Mouse (Mus musculus) testis, adult 2 months (tissue): ENCODE results near the gene Erc2. TPM values are rescaled to one million over a fixed set of nuclear protein-coding genes. Genes with fewer than 3 reads are reported as not detected.

Source experiments
- H3K27ac ChIP-seq: fragments of 200-500 bp; 2 replicates; pipeline ENCODE4 v1.5.1; 2012; ENCODE audit warnings: low read depth, low read length; ENCODE audit not compliant: control insufficient read depth, insufficient read depth
- H3K27me3 ChIP-seq: fragments of 200-500 bp; 2 replicates; pipeline ENCODE4 v1.6.1; 2012; ENCODE audit warnings: mild to moderate bottlenecking, low read length, moderate library complexity; ENCODE audit not compliant: control insufficient read depth, insufficient read depth
- H3K36me3 ChIP-seq: fragments of 200-500 bp; 2 replicates; pipeline ENCODE4 v1.6.1; 2012; ENCODE audit warnings: mild to moderate bottlenecking, low read length; ENCODE audit not compliant: control insufficient read depth, insufficient read depth
- H3K4me1 ChIP-seq: fragments of 200-500 bp; 2 replicates; pipeline ENCODE4 v1.6.1; 2012; ENCODE audit warnings: low read length; ENCODE audit not compliant: control insufficient read depth, insufficient read depth
- H3K4me3 ChIP-seq: fragments of 200-500 bp; 2 replicates; pipeline ENCODE4 v1.5.1; 2012; ENCODE audit warnings: low read depth, mild to moderate bottlenecking, low read length, moderate library complexity, mixed read lengths; ENCODE audit not compliant: control insufficient read depth
- CTCF ChIP-seq: fragments of 200-500 bp; IDR thresholded peaks from 2 replicates; pipeline ENCODE4 v1.5.1; 2012; ENCODE audit warnings: low read depth, mild to moderate bottlenecking, inconsistent platforms, low read length, moderate library complexity; ENCODE audit not compliant: control insufficient read depth, insufficient read depth, insufficient replicate concordance
- POLR2A ChIP-seq: fragments of 200-500 bp; IDR thresholded peaks from 2 replicates; pipeline ENCODE4 v1.6.1; 2012; ENCODE audit warnings: low read depth, mild to moderate bottlenecking, inconsistent platforms, low read length, moderate library complexity; ENCODE audit not compliant: control insufficient read depth
- polyA plus RNA-seq: library from polyadenylated mRNA; depleted of rRNA; stranded (reverse); fragments of >200 nt; gene quantifications from 2 replicates; pipeline ENCODE4 v1.2.3, GENCODE M21; 2012

Erc2 gene
- polyA plus RNA-seq, 1 experiment = 2.4 TPM

- Histone ChIP-seq H3K4me3 (no peak overlapping the region), H3K36me3 (no peaks in the 10 kb centered on the region), H3K27ac (no peak overlapping the region), H3K4me1 (no peaks in the 10 kb centered on the region), H3K27me3 (no peaks in the 10 kb centered on the region)
- TF ChIP-seq POLR2A (no peak), CTCF (no peak)
Measured at GRCm38 (mm10) chr14:28469696-28470095, 847.5 kb downstream of the Erc2 start.

GRCm38 (mm10) chr14:28470212-28470611 is 848.0 kb downstream of the Erc2 start:
- no peaks in the 10 kb centered on the region for H3K36me3 ChIP-seq
- no peak overlapping the region for H3K4me3 ChIP-seq
- H3K27me3 ChIP-seq = no peaks in the 10 kb centered on the region
- no peaks in the 10 kb centered on the region for H3K4me1 ChIP-seq
- no peak overlapping the region for H3K27ac ChIP-seq
- TF ChIP-seq POLR2A (no peak), CTCF (no peak)

DNA sequence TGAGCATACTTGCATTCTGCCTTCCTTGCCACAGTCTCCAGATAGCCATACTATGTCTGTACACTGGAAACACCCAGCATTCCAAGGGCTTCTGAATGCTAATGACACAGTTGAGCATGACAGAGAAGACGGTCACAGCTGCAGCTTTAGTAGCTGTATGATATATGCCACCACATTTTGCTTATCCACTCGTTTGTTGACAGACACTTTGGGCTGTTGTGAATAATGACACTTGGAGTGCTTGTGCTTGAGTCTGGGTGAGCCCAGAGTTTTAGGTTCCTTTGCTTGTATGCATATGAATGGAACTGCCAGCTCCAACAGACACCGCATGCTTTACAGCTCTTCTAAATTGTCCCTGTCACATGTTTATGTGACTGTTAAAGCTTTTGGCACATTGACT is 852.8 kb downstream of the Erc2 start:
- TF ChIP-seq POLR2A (no peak), CTCF (no peak)
- Histone ChIP-seq H3K36me3 (no peaks in the 10 kb centered on the region), H3K4me1 (no peaks in the 10 kb centered on the region), H3K27me3 (no peaks in the 10 kb centered on the region), H3K27ac (no peak overlapping the region), H3K4me3 (no peak overlapping the region)

DNA sequence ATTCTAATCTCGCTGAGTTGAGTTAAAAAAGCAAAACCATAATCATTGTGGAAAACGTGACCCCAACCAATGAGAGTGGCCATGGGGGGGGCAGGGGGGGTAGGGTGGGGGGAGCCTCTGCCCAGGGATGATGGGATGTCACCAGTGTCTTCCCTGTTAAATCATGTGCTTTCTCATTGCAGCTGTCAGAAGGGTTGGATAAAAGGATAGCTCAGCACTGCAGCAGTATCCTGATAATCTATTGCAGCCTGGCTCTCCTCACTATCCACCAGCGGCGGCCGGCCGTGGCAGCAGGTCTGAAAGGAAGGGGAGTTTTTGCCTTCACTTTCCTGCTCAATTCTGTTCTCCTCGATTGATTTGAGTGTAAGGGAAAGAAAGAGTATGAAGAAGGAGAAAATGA is 853.2 kb downstream of the Erc2 start:
- Histone ChIP-seq H3K27me3 (no peaks in the 10 kb centered on the region), H3K4me3 (no peak overlapping the region), H3K4me1 (no peaks in the 10 kb centered on the region), H3K36me3 (no peaks in the 10 kb centered on the region), H3K27ac (no peak overlapping the region)
- TF ChIP-seq CTCF = no peak

DNA sequence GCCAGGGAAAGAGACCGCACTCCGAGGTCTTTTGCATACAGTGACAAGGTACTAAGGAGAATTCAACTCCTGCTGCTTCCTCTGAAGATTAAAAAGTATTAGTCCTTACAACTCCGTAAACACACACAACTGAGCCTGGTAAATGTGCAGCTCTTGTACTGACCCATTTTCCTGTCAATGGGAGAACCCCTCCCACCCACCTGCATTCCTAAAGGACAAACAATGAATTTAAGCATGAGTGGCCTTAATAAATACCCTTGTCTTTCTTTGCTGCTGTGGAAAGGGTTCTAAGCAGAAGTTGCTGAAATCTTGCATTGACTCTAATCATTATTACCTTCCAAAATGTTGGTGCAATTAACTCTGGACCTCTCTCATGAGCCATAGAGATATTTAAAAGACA is 854.5 kb downstream of the Erc2 start:
- no peaks in the 10 kb centered on the region for H3K36me3 ChIP-seq
- no peak for TF ChIP-seq CTCF
- TF ChIP-seq POLR2A = no peak
- no peaks in the 10 kb centered on the region for H3K4me1 ChIP-seq
- no peaks in the 10 kb centered on the region for H3K27me3 ChIP-seq
- no peak overlapping the region for H3K27ac ChIP-seq
- no peak overlapping the region for H3K4me3 ChIP-seq

DNA sequence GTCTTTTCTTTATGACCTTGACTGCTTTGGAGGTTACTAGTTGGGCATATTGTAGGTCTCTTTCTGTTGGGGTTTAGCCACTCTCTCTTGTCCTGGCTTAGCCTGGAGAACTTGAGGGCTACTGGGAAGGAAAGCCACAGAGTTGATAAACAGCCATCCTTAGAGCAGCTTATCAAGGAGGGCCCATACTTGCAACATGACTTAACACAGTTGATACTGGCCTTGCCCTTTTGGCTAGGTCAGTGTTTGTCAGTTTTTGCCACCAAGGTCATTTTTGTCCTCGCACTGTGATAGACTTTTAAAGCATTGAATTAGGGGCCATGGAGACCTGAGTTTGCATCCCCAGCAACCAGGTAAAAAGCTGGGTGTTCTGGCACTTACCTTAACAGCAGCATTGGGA is 858.6 kb downstream of the Erc2 start:
- Histone ChIP-seq H3K4me1 (no peaks in the 10 kb centered on the region), H3K27me3 (no peaks in the 10 kb centered on the region), H3K36me3 (no peaks in the 10 kb centered on the region), H3K27ac (no peak overlapping the region), H3K4me3 (no peak overlapping the region)
- no peak for TF ChIP-seq CTCF
- TF ChIP-seq POLR2A = no peak

GRCm38 (mm10) chr14:28493806-28494205 is 871.6 kb downstream of the Erc2 start:
- Histone ChIP-seq H3K36me3 (no peaks in the 10 kb centered on the region), H3K27ac (no peak overlapping the region), H3K4me1 (no peaks in the 10 kb centered on the region), H3K4me3 (no peak overlapping the region), H3K27me3 (no peaks in the 10 kb centered on the region)
- TF ChIP-seq POLR2A = no peak
- TF ChIP-seq CTCF = no peak

DNA sequence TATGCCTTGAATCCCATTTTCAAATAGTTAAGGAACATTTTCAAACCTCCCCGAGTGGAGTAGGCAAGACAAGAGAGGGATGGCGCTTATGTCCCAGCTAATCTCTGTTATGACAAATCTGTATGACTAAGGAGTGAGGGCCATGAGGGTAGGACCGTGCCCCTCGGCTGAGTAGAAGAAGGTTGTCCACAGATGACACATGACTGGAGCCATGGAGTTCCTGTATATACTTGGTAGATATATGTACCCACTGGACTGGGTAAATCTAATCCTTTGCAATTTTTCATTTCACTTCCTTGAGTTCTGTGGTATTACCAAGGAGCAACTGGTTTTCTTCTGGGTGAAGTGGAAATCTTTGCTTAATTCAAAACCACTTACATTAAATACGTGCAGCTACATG is 872.0 kb downstream of the Erc2 start:
- no peaks in the 10 kb centered on the region for H3K36me3 ChIP-seq
- H3K4me1 ChIP-seq = no peaks in the 10 kb centered on the region
- H3K4me3 ChIP-seq = no peak overlapping the region
- TF ChIP-seq CTCF (no peak), POLR2A (no peak)
- no peak overlapping the region for H3K27ac ChIP-seq
- no peaks in the 10 kb centered on the region for H3K27me3 ChIP-seq

DNA sequence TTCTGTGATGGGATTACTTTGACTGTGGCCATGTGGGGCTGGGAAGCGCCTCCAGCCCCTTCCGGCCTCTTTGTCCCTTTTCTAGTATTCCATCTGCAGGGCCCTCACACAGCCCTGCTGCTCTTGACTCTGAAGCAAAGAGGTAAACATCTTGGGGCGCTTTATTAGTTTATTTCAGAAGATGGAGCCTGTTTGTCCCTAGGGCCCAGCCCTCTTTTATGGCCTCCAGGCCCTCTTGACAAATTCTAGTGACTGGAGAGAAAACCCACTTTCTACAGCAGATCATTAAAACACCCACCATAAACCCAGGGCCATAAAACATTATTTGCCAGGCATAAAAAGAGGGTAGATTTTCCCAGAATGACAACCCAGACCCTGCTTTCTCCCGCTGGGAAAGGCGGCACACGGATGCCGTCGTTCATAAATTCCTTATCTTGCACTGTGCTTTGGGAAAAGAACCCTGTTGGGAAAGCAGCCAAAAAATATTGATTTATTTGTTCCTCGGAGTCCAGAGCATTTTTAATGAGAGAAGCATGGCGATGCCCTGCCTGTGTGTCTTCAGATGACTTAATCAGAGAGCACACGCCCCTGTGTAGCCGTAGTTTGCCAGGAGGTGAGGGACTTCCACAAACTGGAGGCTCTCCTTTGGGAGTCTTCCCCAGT is 879.1 kb downstream of the Erc2 start:
- no peaks in the 10 kb centered on the region for H3K27me3 ChIP-seq
- H3K4me3 ChIP-seq = no peak overlapping the region
- TF ChIP-seq POLR2A (no peak), CTCF (no peak)
- no peaks in the 10 kb centered on the region for H3K36me3 ChIP-seq
- peaks cover under 1% of the 10 kb centered on the region; the same call in 1 of the 2 replicates for H3K4me1 ChIP-seq
- no peak overlapping the region for H3K27ac ChIP-seq
